Mouse (Mus musculus): ENCODE results near the gene Gpr4.

DNA sequence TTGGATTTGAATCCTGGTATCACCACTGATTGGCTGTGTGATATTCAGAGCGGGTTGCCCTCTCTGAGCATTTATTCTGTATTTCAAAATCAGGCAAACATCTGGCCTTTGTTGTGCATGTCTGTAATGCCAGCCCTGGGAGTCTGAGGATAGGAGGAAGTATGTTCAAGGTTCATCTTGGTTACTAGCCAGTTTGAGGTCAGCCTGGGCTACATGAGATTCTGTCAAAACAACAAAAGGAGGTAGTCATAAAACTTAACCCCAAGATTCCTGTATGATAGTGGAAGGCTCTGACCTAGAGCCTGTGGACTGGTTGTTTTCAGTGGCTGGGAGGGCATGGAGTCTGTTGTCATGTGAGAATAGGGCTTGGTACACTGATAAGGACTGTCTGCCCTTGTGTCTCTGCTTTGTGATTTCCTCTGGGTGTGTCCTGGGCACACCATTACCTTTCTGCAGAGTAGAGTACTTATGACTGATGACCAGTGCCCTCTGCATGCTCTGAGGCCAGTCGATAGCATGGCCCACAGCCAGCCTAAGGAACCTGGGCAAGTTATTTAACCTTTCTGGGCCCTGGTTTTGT lies 22.8 kb downstream of the Gpr4 start:
- TF ChIP-seq MYC (IDR thresholded peaks at IDR 0.05; ENCODE audit: low read depth, low read length) (no peak), MAX (IDR thresholded peaks at IDR 0.05; ENCODE audit: low read length) (no peak)

Measured in CH12.LX (cell line).